Mouse (Mus musculus) bone marrow, adult 2 months (tissue): ENCODE data around the gene P2ry12.
A peak's percentile ranks its signal among the peaks of the same experiment; 100 is the strongest.

ENCODE experiments used
- CTCF ChIP-seq: fragments of 200-500 bp; IDR thresholded peaks from 2 replicates; pipeline ENCODE4 v1.5.1; 2011; ENCODE audit warnings: low read length, control low read depth; ENCODE audit not compliant: control insufficient read depth, insufficient read depth
- POLR2A ChIP-seq: fragments of 200-500 bp; IDR thresholded peaks from 2 replicates; pipeline ENCODE4 v1.6.1; 2011; ENCODE audit warnings: low read depth, mild to moderate bottlenecking, control low read depth, low read length, borderline replicate concordance; ENCODE audit not compliant: control insufficient read depth

GRCm38 (mm10) chr3:59174426-59175154 is 88.1 kb downstream of the P2ry12 start:
- peak; percentile 37; the same call in 1 of the 2 replicates for TF ChIP-seq CTCF
- no peak for TF ChIP-seq POLR2A
